Comparison of ENCODE assay signal across 25 mouse cellular contexts in genomic region chr17:29292996-29293395, GRCm38 (mm10).
"Had no signal": no experiment of that assay in that cellular context is flagged by ENCODE, and none has a peak within 500 bp of the region (broad histone marks: within the 10 kb centered on the region; RNA-seq: fewer than 3 reads in every experiment).

No protein-coding gene starts in this region.

- H3K9me3 ChIP-seq: heart, embryonic 13.5 days; heart, embryonic 15.5 days; hindbrain, embryonic 13.5 days; hindbrain, embryonic 15.5 days; limb, embryonic 10.5 days; limb, embryonic 12.5 days; liver, embryonic 13.5 days; liver, embryonic 15.5 days had no signal

- ATAC-seq: hindbrain, postnatal 0 days had no signal

- H3K27me3 ChIP-seq: heart, embryonic 13.5 days; heart, embryonic 15.5 days; hindbrain, embryonic 13.5 days; hindbrain, embryonic 15.5 days; limb, embryonic 12.5 days; liver, embryonic 13.5 days; liver, embryonic 15.5 days had no signal

- DNase-seq: gastrocnemius, adult 2 months; gastrocnemius, postnatal 10 days; gastrocnemius, postnatal 25 days; heart, adult 11 months; heart, adult 2 months; heart, postnatal 14 days; heart, postnatal 36 days; kidney, adult 11 months; kidney, adult 2 months; kidney, adult 9 months; kidney, postnatal 10 days; layer of hippocampus, adult 9-11 months; liver; liver, embryonic 13.5 days had no signal

- H3K4me3 ChIP-seq: gastrocnemius, adult 2 months; heart, adult 2 months; heart, embryonic 13.5 days; heart, embryonic 15.5 days; hindbrain, embryonic 13.5 days; hindbrain, embryonic 15.5 days; left cerebral cortex, adult 2 months; limb, embryonic 10.5 days; limb, embryonic 12.5 days; liver, embryonic 13.5 days; liver, embryonic 15.5 days had no signal

- H3K4me1 ChIP-seq: heart, embryonic 15.5 days; hindbrain, embryonic 13.5 days; hindbrain, embryonic 15.5 days had no signal

- H3K27ac ChIP-seq: gastrocnemius, adult 2 months; heart, adult 2 months; heart, embryonic 13.5 days; heart, embryonic 15.5 days; hindbrain, embryonic 13.5 days; hindbrain, embryonic 15.5 days; hindbrain, postnatal 0 days; left cerebral cortex, adult 2 months; limb, embryonic 10.5 days; limb, embryonic 12.5 days; liver, embryonic 13.5 days; liver, embryonic 15.5 days had no signal

- H3K9ac ChIP-seq: heart, embryonic 13.5 days; heart, embryonic 15.5 days; hindbrain, embryonic 13.5 days; hindbrain, embryonic 15.5 days; limb, embryonic 12.5 days; liver, embryonic 13.5 days; liver, embryonic 15.5 days had no signal

- H3K4me2 ChIP-seq: heart, embryonic 11.5 days; heart, embryonic 13.5 days; heart, embryonic 15.5 days; hindbrain, embryonic 13.5 days; hindbrain, embryonic 15.5 days; limb, embryonic 12.5 days; liver, embryonic 11.5 days; liver, embryonic 13.5 days; liver, embryonic 15.5 days had no signal
